Mouse (Mus musculus) lung, adult 2 months (tissue): Measurements from ENCODE around the gene Irs3.

ENCODE experiments used
- CTCF ChIP-seq: fragments of 200-500 bp; IDR thresholded peaks from 2 replicates; pipeline ENCODE4 v1.5.1; 2011; ENCODE audit warnings: mild to moderate bottlenecking, low read length, control low read depth; ENCODE audit not compliant: insufficient read depth
- POLR2A ChIP-seq: fragments of 200-500 bp; IDR thresholded peaks from 2 replicates; pipeline ENCODE4 v1.6.1; 2011; ENCODE audit warnings: low read depth, mild to moderate bottlenecking, control low read depth, low read length, borderline replicate concordance; ENCODE audit errors: extremely low read depth

- no peak for TF ChIP-seq CTCF
- no peak for TF ChIP-seq POLR2A
Measured at GRCm38 (mm10) chr5:137630602-137631001, 14.9 kb downstream of the Irs3 start.
